Mouse (Mus musculus): ENCODE data around the gene Ckm. TPM values are rescaled to one million over a fixed set of nuclear protein-coding genes. Genes with fewer than 3 reads are reported as not detected.

Ckm gene
- polyA plus RNA-seq, 1 experiment from 2014 or later: 378 TPM

DNA sequence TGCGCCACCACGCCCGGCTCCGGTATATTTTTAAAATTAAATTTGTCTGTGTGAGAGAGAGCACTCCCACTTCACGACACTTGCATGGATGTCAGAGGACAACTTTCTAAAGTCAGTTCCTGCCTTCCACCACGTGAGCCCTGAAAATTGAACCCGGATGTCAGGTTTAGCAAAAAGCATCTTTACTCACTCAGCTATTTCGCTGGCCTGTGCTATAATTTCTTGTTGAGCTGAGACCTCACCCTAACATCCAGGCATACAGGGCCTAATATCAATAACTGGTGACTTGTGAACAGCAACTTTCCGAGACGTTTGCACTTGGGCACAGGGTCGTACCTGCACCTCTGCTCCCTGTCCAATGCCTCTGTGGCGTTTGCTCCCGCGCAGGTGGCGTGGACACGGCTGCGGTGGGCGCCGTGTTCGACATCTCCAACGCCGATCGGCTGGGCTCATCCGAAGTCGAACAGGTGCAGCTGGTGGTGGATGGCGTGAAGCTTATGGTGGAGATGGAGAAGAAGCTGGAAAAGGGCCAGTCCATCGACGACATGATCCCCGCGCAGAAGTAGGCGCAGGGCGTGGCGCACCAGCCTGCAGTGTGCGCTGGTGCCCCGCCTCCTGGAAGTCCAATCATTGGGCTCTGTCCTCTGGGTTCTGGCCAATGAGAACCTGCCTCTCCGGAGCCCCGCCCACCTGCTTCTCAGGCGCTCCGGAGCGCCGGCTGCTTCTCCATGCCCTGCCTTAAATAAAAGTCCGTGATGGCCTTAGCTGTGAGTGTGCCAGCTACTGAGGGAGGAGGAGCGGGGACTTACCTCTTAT is 16.5 kb downstream of the Ckm start:
- Histone ChIP-seq H3K36me3 (ENCODE audit: control insufficient read depth, insufficient read depth, low read length) (no peaks in the 10 kb centered on the region; the same call in 1 of the 2 replicates), H3K27me3 (ENCODE audit: control insufficient read depth, insufficient read depth, low read length) (peaks cover 22% of the 10 kb centered on the region), H3K9ac (ENCODE audit: low read length) (peak overlapping the region; percentile 50), H3K9me3 (replicated peaks; ENCODE audit: control insufficient read depth, low read length) (no peaks in the 10 kb centered on the region), H3K4me1 (ENCODE audit: control insufficient read depth, insufficient read depth, low read length) (peaks cover 4% of the 10 kb centered on the region; the same call in 1 of the 2 replicates), H3K27ac (ENCODE audit: low read length) (no peak overlapping the region), H3K4me3 (replicated peaks; ENCODE audit: low read length) (peak overlapping the region; percentile 44), H3K4me2 (ENCODE audit: low read depth, low read length) (peak overlapping the region; percentile 67)
- 11% methylated on average over 43 of the region's 43 CpGs for WGBS
- ATAC-seq (ENCODE audit: insufficient read depth, low FRiP score): peak; percentile 93

GRCm38 (mm10) chr7:19423083-19423482 is 18.5 kb downstream of the Ckm start:
- Histone ChIP-seq H3K4me3 (replicated peaks; ENCODE audit: low read length) (no peak overlapping the region), H3K27me3 (ENCODE audit: control insufficient read depth, insufficient read depth, low read length) (peaks cover 22% of the 10 kb centered on the region), H3K9me3 (replicated peaks; ENCODE audit: control insufficient read depth, low read length) (no peaks in the 10 kb centered on the region), H3K4me2 (ENCODE audit: low read depth, low read length) (no peak overlapping the region), H3K27ac (ENCODE audit: low read length) (no peak overlapping the region), H3K9ac (ENCODE audit: low read length) (no peak overlapping the region), H3K4me1 (ENCODE audit: control insufficient read depth, insufficient read depth, low read length) (peaks cover 4% of the 10 kb centered on the region; the same call in 1 of the 2 replicates), H3K36me3 (ENCODE audit: control insufficient read depth, insufficient read depth, low read length) (peaks cover 5% of the 10 kb centered on the region; the same call in 1 of the 2 replicates)
- ATAC-seq (ENCODE audit: insufficient read depth, low FRiP score): no peak
- WGBS: 80% methylated on average over 3 of the region's 3 CpGs

- H3K9ac ChIP-seq (ENCODE audit: low read length): no peak overlapping the region
- no peak for ATAC-seq (ENCODE audit: insufficient read depth, low FRiP score)
- H3K27me3 ChIP-seq (ENCODE audit: control insufficient read depth, insufficient read depth, low read length): peaks cover 22% of the 10 kb centered on the region
- H3K36me3 ChIP-seq (ENCODE audit: control insufficient read depth, insufficient read depth, low read length): peaks cover 11% of the 10 kb centered on the region; the same call in 1 of the 2 replicates
- no peak overlapping the region for H3K4me3 ChIP-seq (replicated peaks; ENCODE audit: low read length)
- H3K4me1 ChIP-seq (ENCODE audit: control insufficient read depth, insufficient read depth, low read length): peaks cover 4% of the 10 kb centered on the region; the same call in 1 of the 2 replicates
- no peak overlapping the region for H3K4me2 ChIP-seq (ENCODE audit: low read depth, low read length)
- no peak overlapping the region for H3K27ac ChIP-seq (ENCODE audit: low read length)
- no peaks in the 10 kb centered on the region for H3K9me3 ChIP-seq (replicated peaks; ENCODE audit: control insufficient read depth, low read length)
- WGBS: 68% methylated on average over 4 of the region's 4 CpGs
Observed at GRCm38 (mm10) chr7:19424051-19424450, 19.5 kb downstream of the Ckm start.

DNA sequence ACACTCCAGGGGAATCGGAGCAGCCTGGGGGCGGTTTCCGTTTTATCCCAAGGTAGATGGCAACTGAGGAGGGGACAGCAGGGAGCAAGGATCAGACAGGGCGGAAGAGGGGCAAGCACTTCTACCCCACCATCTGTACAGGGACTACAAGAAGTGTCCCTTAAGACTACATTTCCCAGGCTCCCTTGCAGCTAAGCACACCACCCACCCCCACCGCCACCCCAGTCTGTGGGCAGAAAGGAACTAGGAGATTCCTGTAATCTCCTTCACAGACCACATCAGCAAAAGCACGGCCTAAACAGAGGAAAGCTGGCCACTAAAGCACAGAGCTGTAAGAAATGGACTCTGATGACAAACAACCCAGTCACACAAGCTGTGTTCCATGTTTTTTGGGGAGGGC is 21.8 kb downstream of the Ckm start:
- H3K4me1 ChIP-seq (ENCODE audit: control insufficient read depth, insufficient read depth, low read length): no peaks in the 10 kb centered on the region
- H3K36me3 ChIP-seq (ENCODE audit: control insufficient read depth, insufficient read depth, low read length): peaks cover 19% of the 10 kb centered on the region; the same call in 1 of the 2 replicates
- H3K4me2 ChIP-seq (ENCODE audit: low read depth, low read length): no peak overlapping the region
- H3K9ac ChIP-seq (ENCODE audit: low read length): no peak overlapping the region
- WGBS: 77% methylated on average over 6 of the region's 6 CpGs
- H3K9me3 ChIP-seq (replicated peaks; ENCODE audit: control insufficient read depth, low read length): no peaks in the 10 kb centered on the region
- 0 out of 2 replicates have a peak, but pooled peaks cover 3% of the 10 kb centered on the region for H3K27me3 ChIP-seq (ENCODE audit: control insufficient read depth, insufficient read depth, low read length)
- no peak overlapping the region for H3K27ac ChIP-seq (ENCODE audit: low read length)
- no peak overlapping the region for H3K4me3 ChIP-seq (replicated peaks; ENCODE audit: low read length)
- ATAC-seq (ENCODE audit: insufficient read depth, low FRiP score): no peak

DNA sequence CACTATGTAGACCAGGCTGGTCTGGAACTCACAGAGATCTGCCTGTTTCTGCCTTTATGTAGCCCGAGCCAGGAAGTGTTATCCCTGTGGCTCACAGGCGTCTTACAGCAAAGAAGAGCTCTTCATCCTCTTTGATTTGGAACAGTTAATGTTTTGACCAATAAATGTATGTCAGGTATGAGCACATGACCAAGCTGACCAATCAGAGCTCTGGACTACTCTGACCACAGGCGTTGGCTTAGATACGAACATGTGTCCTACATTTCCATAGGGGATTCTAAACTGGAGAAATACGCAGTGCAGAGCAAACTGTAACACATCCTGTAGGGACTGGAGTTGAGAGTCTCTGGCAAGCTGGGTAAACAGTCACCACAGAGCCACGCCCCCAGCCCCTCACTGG is 22.3 kb downstream of the Ckm start:
- 86% methylated on average over 6 of the region's 6 CpGs for WGBS
- Histone ChIP-seq H3K9ac (ENCODE audit: low read length) (no peak overlapping the region), H3K27ac (ENCODE audit: low read length) (no peak overlapping the region), H3K4me2 (ENCODE audit: low read depth, low read length) (no peak overlapping the region), H3K4me3 (replicated peaks; ENCODE audit: low read length) (no peak overlapping the region), H3K4me1 (ENCODE audit: control insufficient read depth, insufficient read depth, low read length) (no peaks in the 10 kb centered on the region), H3K9me3 (replicated peaks; ENCODE audit: control insufficient read depth, low read length) (no peaks in the 10 kb centered on the region), H3K36me3 (ENCODE audit: control insufficient read depth, insufficient read depth, low read length) (peaks cover 24% of the 10 kb centered on the region; the same call in 1 of the 2 replicates), H3K27me3 (ENCODE audit: control insufficient read depth, insufficient read depth, low read length) (no peaks in the 10 kb centered on the region)
- no peak for ATAC-seq (ENCODE audit: insufficient read depth, low FRiP score)

- Histone ChIP-seq H3K9me3 (replicated peaks; ENCODE audit: control insufficient read depth, low read length) (no peaks in the 10 kb centered on the region), H3K36me3 (ENCODE audit: control insufficient read depth, insufficient read depth, low read length) (peaks cover 36% of the 10 kb centered on the region), H3K4me2 (ENCODE audit: low read depth, low read length) (no peak overlapping the region), H3K4me3 (replicated peaks; ENCODE audit: low read length) (no peak overlapping the region), H3K9ac (ENCODE audit: low read length) (no peak overlapping the region), H3K4me1 (ENCODE audit: control insufficient read depth, insufficient read depth, low read length) (no peaks in the 10 kb centered on the region), H3K27me3 (ENCODE audit: control insufficient read depth, insufficient read depth, low read length) (no peaks in the 10 kb centered on the region), H3K27ac (ENCODE audit: low read length) (no peak overlapping the region)
- no peak for ATAC-seq (ENCODE audit: insufficient read depth, low FRiP score)
- 78% methylated on average over 15 of the region's 15 CpGs for WGBS
Observed at GRCm38 (mm10) chr7:19427999-19428650, 23.5 kb downstream of the Ckm start.

- H3K36me3 ChIP-seq (ENCODE audit: control insufficient read depth, insufficient read depth, low read length): peaks cover 45% of the 10 kb centered on the region
- ATAC-seq (ENCODE audit: insufficient read depth, low FRiP score): no peak
- H3K9me3 ChIP-seq (replicated peaks; ENCODE audit: control insufficient read depth, low read length): no peaks in the 10 kb centered on the region
- no peaks in the 10 kb centered on the region for H3K4me1 ChIP-seq (ENCODE audit: control insufficient read depth, insufficient read depth, low read length)
- H3K27ac ChIP-seq (ENCODE audit: low read length): no peak overlapping the region
- no peaks in the 10 kb centered on the region for H3K27me3 ChIP-seq (ENCODE audit: control insufficient read depth, insufficient read depth, low read length)
- no peak overlapping the region for H3K9ac ChIP-seq (ENCODE audit: low read length)
- H3K4me3 ChIP-seq (replicated peaks; ENCODE audit: low read length): no peak overlapping the region
- H3K4me2 ChIP-seq (ENCODE audit: low read depth, low read length): no peak overlapping the region
- 76% methylated on average over 8 of the region's 8 CpGs for WGBS
Observed at GRCm38 (mm10) chr7:19429726-19430125, 25.1 kb downstream of the Ckm start.

DNA sequence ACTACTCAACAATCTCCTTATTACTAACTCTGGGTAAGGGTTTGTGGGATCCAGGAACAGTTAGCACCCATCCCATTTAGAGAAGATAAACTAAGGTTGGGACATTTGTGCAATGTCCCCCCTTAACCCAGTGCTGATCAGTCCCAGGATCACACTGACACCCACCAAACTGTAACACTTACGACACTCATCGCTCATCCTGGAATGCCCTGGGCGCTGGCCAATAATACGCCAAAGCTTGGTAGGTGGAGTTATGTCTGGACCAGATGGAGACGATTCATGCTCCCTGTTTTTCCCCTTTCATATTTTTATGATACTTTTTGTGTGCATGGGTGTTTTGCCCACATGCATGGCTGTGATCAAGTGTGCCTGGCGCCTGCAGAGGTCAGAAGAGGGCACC is 25.8 kb downstream of the Ckm start:
- no peak overlapping the region for H3K27ac ChIP-seq (ENCODE audit: low read length)
- WGBS: 77% methylated on average over 6 of the region's 6 CpGs
- H3K4me1 ChIP-seq (ENCODE audit: control insufficient read depth, insufficient read depth, low read length): no peaks in the 10 kb centered on the region

DNA sequence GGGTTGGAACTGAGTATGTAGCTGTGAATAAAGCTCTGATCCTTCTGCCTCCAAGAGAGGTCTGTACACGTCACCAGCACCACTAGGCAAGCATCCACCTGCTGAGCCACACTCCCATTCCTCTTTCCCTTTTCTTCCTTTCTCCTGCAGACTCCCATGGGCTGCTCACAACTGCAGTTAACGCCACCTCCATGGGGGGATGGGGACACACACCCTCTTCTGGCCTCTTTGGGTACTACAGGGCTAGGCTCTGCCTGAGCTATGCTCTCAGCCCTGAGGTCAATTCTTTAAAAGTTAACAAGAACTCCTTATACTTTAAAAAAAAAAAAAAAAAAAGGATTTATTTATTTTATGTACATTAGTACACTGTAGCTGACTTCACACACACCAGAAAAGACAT is 27.9 kb downstream of the Ckm start:
- no peak overlapping the region for H3K4me2 ChIP-seq (ENCODE audit: low read depth, low read length)
- peaks cover 65% of the 10 kb centered on the region for H3K36me3 ChIP-seq (ENCODE audit: control insufficient read depth, insufficient read depth, low read length)
- H3K9me3 ChIP-seq (replicated peaks; ENCODE audit: control insufficient read depth, low read length): no peaks in the 10 kb centered on the region
- no peak for ATAC-seq (ENCODE audit: insufficient read depth, low FRiP score)
- no peak overlapping the region for H3K4me3 ChIP-seq (replicated peaks; ENCODE audit: low read length)
- H3K27me3 ChIP-seq (ENCODE audit: control insufficient read depth, insufficient read depth, low read length): no peaks in the 10 kb centered on the region
- H3K4me1 ChIP-seq (ENCODE audit: control insufficient read depth, insufficient read depth, low read length): no peaks in the 10 kb centered on the region
- 100% methylated on average over 2 of the region's 2 CpGs for WGBS
- no peak overlapping the region for H3K9ac ChIP-seq (ENCODE audit: low read length)
- no peak overlapping the region for H3K27ac ChIP-seq (ENCODE audit: low read length)

More for the DNA sequence above, 25.8 kb downstream of the Ckm start:
- Histone ChIP-seq H3K27me3 (ENCODE audit: control insufficient read depth, insufficient read depth, low read length) (no peaks in the 10 kb centered on the region), H3K36me3 (ENCODE audit: control insufficient read depth, insufficient read depth, low read length) (peaks cover 48% of the 10 kb centered on the region), H3K9ac (ENCODE audit: low read length) (no peak overlapping the region), H3K4me3 (replicated peaks; ENCODE audit: low read length) (no peak overlapping the region), H3K4me2 (ENCODE audit: low read depth, low read length) (no peak overlapping the region), H3K9me3 (replicated peaks; ENCODE audit: control insufficient read depth, low read length) (no peaks in the 10 kb centered on the region)
- no peak for ATAC-seq (ENCODE audit: insufficient read depth, low FRiP score)
